Mouse (Mus musculus): ENCODE measurements around the gene Thra.

DNA sequence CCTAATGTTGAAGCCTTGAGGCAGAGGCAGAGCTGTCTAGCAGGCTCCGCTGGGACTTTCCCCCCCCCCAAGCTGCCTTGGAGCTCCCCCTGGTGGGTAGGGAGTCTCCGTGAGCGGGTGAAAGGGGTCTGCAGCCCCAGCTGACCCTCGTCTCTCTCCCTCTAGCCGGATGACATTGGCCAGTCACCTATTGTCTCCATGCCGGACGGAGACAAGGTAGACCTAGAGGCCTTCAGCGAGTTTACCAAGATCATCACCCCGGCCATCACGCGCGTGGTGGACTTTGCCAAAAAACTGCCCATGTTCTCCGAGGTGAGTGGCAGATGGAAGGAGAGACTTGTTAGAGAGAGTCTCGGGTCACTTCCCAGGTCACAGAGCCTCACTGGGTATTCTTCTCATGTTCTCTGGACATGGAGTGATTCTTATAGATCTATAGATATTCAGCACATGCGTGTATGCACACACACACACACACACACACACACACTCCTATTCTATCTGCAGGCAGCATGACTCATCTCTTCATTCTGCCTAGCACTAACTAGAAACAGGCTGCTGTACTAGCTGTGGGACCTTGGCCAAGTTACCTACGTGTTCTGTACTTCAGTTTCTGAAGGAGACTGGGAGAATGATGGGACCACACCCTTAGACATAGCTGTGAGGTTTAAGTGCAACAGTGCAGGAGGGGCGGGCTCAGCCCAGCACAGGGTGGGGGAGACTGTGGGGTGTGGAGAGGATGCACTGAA lies 22.5 kb downstream of the Thra start:
- TF ChIP-seq PAX5 (IDR thresholded peaks at IDR 0.05; ENCODE audit: low read length) (no peak), CTCF (conservative IDR thresholded peaks at IDR 0.05 in 1 of 2, IDR thresholded peaks at IDR 0.05 in 1 of 2; ENCODE audit: low read depth in 2 of 2, low read length in 2 of 2) (peak in 1 of 2 experiments; percentile 83; a peak in 2 of 4 replicates), ZMIZ1 (IDR thresholded peaks at IDR 0.05; ENCODE audit: low read depth, low read length) (no peak), HCFC1 (IDR thresholded peaks at IDR 0.05; ENCODE audit: low read depth, low read length) (no peak), ZNF384 (IDR thresholded peaks at IDR 0.05; ENCODE audit: low read depth, low read length) (no peak)
